Mouse (Mus musculus) cerebellum, postnatal 36 days (tissue): ENCODE measurements at regions not wholly inside any gene's neighbourhood (a gene's known extent, or its start where the extent isn't known, plus 50 kb on each side); places are given as distances from the start of the nearest gene placed in this dataset.

ENCODE experiments used
- DNase-seq, 2 experiments: peaks; one replicate each; pipeline ENCODE4 v3.0.0; 2021 to 2022; ENCODE audit warnings: mixed read lengths in 2 of 2

GRCm38 (mm10) chr5:101596996-101597395, 67.8 kb downstream of the Nkx6-1 start:
- DNase-seq: no peak

- DNase-seq: no peak
These were observed 73.6 kb downstream of the Nkx6-1 start for GRCm38 (mm10) chr5:101591236-101591635.

- no peak for DNase-seq
These were observed 74.3 kb downstream of the Nkx6-1 start for GRCm38 (mm10) chr5:101590341-101591124.

GRCm38 (mm10) chr5:101572966-101573365, 91.8 kb downstream of the Nkx6-1 start:
- DNase-seq: no peak

GRCm38 (mm10) chr5:101565770-101566169, 99.0 kb downstream of the Nkx6-1 start:
- no peak for DNase-seq

GRCm38 (mm10) chr5:101560366-101560765, 104.4 kb downstream of the Nkx6-1 start:
- DNase-seq: no peak

GRCm38 (mm10) chr5:101558279-101558987, 106.4 kb downstream of the Nkx6-1 start:
- DNase-seq: peak; percentile 69 to 71

DNA sequence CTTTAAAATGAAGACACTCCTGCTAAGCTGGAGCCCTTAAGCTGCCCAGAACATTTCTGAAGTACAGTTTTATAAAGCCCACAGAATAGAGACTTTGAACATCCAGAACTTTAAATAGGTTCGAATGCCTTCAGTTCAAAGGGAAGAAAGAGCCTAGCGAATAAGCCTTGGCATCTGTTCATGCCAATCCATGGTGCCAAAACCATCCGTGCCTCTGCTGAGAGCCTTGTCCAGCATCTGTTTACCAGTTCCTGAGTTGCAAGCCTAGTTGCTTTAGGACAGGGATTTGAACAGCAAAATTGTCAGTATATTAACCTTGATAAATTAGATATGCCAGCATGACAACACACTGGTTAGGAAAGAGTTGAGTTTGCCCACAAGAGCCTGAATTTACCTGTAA, 107.6 kb downstream of the Nkx6-1 start:
- DNase-seq: no peak

DNA sequence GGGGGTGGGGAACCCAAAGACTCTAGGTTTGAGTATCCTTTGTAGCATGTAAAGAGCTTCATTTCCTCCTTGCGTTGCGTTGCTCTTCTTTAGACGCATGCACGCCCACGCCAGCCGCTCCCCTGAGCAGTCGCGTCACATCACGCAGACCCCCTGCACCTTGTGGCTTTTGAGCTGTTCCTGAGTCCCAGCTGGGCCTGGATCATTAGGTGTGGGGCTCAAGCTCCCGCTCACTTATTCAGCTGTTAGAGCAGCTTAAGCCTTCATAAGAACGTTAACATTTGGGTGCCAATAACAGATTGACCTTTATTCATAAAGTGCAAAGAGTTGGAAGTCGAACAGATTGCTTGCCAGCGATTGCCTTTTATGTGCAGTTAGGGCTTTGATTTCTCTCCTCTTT, 121.5 kb downstream of the Nkx6-1 start:
- no peak for DNase-seq

- no peak for DNase-seq
These were observed 125.0 kb downstream of the Nkx6-1 start for GRCm38 (mm10) chr5:101539818-101540217.

- no peak for DNase-seq
These were observed 125.6 kb downstream of the Nkx6-1 start for GRCm38 (mm10) chr5:101539254-101539549.

DNA sequence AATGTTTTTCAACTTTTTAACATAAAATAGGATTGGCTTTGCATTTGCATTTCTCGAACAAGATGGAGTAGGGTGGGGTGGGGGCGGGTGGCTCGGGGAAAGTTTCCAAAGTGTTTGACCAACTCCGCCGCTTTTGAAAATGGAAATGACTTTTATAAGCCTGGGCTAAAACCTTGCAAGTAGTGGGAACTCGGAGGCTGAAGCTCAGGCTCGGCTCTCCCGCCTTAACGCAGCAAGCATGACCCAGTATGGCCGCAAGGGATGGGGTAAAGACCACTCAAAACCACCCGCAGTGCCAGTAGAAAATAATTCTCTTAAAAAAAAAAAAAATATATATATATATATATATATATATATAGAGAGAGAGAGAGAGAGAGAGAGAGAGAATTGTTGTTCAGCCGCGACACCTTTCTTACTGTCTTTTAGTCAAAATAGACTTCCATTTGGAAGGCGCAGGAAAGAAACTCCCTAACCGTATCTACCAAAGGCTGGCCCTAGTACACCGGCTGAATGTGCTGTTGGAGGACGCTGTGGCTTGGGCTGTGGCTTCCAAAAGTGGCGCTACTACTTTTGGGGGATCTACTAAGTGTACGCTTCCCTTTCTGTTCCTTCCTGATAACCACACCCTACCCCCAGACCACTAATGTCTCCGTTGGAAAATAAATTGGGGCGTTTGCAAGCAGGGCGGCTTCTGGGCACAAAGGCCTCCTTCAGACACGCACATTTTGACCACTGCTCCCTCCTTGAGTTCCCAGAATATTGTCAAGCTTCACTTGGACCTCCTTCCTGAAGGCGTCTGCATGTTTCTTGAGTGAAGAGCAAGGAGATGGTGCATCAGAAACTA, 126.2 kb downstream of the Nkx6-1 start:
- no peak for DNase-seq

DNA sequence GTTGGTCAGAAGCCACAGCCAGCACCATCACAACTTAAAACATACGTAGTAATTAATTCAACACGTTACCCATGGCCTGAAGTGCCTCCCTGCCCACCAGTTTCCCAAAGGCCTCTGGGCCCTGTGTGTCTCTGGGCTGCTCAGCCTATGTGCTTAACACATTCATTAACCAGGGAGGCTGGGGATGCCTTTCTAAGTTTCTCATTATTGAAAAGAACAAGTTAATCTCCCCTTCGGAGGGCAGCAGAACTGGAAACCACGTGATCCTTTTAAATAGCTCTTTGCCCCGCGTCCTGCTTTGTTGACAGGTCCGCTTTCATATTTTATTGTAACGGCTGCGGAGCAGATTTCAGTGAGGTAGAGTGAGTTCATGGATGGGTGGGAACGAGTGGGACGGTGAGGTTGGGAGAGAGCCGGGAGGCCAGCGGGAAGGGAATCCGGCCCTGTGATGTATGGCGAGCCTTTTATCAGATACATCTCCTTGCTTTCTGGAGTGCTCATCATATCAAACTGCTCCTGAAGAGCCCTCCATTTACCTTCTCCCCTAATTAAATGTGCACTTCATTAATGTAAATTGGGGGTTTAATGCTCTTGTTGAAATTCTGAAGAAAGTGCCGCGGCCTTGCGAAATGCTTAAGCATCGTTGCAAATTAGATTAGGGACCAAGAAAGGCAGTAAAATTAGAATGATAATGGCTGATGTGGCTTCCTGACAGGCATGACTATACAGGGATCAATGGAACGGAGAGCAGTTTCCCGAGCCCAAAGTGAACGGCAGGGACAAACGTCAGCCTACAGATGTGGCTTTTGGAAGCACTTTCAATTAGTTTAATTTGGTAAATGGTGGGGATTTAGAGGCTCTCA, 127.0 kb downstream of the Nkx6-1 start:
- no peak for DNase-seq

- DNase-seq: no peak
These were observed 129.3 kb downstream of the Nkx6-1 start for GRCm38 (mm10) chr5:101535451-101535850.

- no peak for DNase-seq
These were observed 139.4 kb downstream of the Nkx6-1 start for GRCm38 (mm10) chr5:101525346-101525745.

- DNase-seq: no peak
These were observed 140.1 kb downstream of the Nkx6-1 start for GRCm38 (mm10) chr5:101524670-101525069.

GRCm38 (mm10) chr5:101523902-101524301, 140.9 kb downstream of the Nkx6-1 start:
- DNase-seq: no peak

DNA sequence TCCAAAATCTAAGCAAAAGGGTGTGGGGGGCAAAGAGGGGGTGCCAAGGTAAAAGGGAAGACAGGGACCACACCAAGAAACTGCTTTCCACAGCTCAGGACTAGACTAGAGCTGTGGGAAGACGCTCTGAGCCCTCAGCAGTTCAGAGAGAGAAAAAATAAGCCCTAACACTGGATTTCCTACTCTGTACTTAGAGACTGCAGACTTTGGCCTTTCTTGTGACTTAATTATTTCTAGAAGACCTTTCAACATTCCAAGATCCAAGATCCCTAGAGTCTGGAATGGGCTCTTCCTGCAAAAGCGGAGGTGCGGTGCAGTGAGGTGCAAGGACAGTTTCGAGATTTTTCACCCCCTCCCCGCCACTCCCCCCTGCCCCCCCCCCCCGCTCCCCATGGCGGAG, 141.3 kb downstream of the Nkx6-1 start:
- no peak for DNase-seq

DNA sequence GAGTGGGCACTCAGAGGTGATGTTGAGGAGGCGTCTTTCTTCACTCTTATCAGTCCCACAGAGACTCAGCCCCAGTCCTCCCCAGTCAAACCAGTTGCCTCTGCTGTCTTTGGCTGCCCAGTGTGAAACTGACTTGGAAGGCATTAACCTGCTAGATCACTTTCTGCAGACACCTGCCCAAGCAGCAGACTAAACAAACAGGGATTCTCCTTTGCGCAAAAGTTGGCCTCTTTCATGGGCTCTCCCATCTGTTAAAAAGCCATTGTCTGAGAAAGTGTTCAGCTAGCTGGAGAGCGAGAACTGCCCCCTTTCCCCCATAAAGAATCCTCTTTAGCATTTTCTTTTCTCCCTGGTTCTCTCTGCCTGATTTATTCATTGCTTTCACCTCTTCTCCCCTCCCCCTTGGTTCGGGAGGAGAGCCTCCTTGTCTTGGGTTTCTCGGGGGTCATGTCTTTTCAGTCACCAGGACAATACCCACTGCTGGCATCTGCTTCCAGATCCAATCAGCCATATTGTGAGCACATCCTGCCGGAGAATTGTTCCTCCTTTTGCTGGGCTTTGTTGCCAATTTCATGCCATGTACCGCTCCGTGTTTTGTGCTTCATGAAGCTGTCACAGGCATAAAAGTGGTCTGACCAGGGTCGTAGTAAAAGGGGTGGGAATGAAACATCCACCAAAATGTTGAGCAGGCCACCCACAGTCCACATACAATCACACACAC, 143.7 kb downstream of the Nkx6-1 start:
- DNase-seq: no peak

- DNase-seq: no peak
These were observed 145.8 kb downstream of the Nkx6-1 start for GRCm38 (mm10) chr5:101518791-101519547.

DNA sequence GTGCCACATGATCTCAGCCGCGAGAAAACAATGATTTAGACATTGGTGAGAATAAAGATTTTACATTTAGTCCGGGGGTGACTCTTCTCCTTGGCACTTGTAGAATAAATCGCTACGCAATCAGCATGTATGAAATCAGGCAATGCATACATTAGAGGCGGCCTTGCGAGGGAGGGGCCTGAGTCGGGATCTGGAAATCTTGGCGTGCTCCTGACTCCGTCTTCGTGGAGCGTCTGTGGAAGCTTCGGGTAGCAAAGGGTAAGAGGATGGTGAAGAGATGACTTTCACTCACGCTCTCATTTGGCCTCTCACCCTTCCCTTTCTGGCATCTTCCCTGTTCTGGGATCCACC, 167.1 kb downstream of the Nkx6-1 start:
- DNase-seq: no peak
